8 mouse cellular contexts compared by ENCODE assay signal in genomic region chr4:43030352-43030751, GRCm38 (mm10). TPM values are rescaled to one million over a fixed set of nuclear protein-coding genes. Genes with fewer than 3 reads are reported as not detected.
DNase-seq lines count a peak whose midpoint lies in the region; ATAC-seq and TF ChIP-seq lines count a peak whose summit lies in the region.
"Had no signal": no experiment of that assay in that cellular context is flagged by ENCODE, and none has a peak within 500 bp of the region (broad histone marks: within the 10 kb centered on the region; RNA-seq: fewer than 3 reads in every experiment).

No protein-coding gene starts in this region.

- peak overlapping the region; percentile 90 for H3K9ac ChIP-seq in neural tube, embryonic 11.5 days (ENCODE audit: low read length)
- H3K9ac ChIP-seq in forebrain, embryonic 11.5 days (ENCODE audit: low read length): peak overlapping the region; percentile 93
- peak overlapping the region; percentile 90 for H3K9ac ChIP-seq in limb, embryonic 14.5 days (ENCODE audit: low read depth, low read length, severe bottlenecking)
- H3K9ac ChIP-seq in stomach, embryonic 16.5 days (ENCODE audit: low read length): peak overlapping the region; percentile 96

- peak overlapping the region; percentile 77 for H3K4me3 ChIP-seq in neural tube, embryonic 11.5 days (ENCODE audit: low read depth, low read length)
- H3K4me3 ChIP-seq in forebrain, embryonic 11.5 days (ENCODE audit: low read depth, low read length): peak overlapping the region; percentile 74
- peak overlapping the region; percentile 79 for H3K4me3 ChIP-seq in limb, embryonic 14.5 days (replicated peaks; ENCODE audit: low read length)
- peak overlapping the region; percentile 81 for H3K4me3 ChIP-seq in stomach, embryonic 16.5 days (replicated peaks; ENCODE audit: low read length)

- no peaks in the 10 kb centered on the region for H3K27me3 ChIP-seq in neural tube, embryonic 11.5 days (ENCODE audit: control insufficient read depth, insufficient read depth, low read length)
- H3K27me3 ChIP-seq in forebrain, embryonic 11.5 days (ENCODE audit: control insufficient read depth, insufficient read depth, low read length): no peaks in the 10 kb centered on the region
- H3K27me3 ChIP-seq in limb, embryonic 14.5 days (ENCODE audit: control insufficient read depth, insufficient read depth, low read length): no peaks in the 10 kb centered on the region
- H3K27me3 ChIP-seq in stomach, embryonic 16.5 days (ENCODE audit: control insufficient read depth, insufficient read depth, low read length): no peaks in the 10 kb centered on the region

- H3K27ac ChIP-seq in neural tube, embryonic 11.5 days (ENCODE audit: low read depth, low read length): no peak overlapping the region
- no peak overlapping the region for H3K27ac ChIP-seq in forebrain, embryonic 11.5 days (ENCODE audit: low read depth, low read length)
- H3K27ac ChIP-seq in limb, embryonic 14.5 days (replicated peaks; ENCODE audit: low read depth, low read length): peak overlapping the region; percentile 85; the same call in 1 of the 2 replicates
- peak overlapping the region; percentile 87; the same call in 1 of the 2 replicates for H3K27ac ChIP-seq in stomach, embryonic 16.5 days (ENCODE audit: low read length)

- no peak for TF ChIP-seq POLR2A in limb, embryonic 14.5 days (IDR thresholded peaks at IDR 0.05; ENCODE audit: borderline replicate concordance, extremely low read depth, insufficient read depth, insufficient read length)

- H3K4me1 ChIP-seq in neural tube, embryonic 11.5 days (ENCODE audit: control insufficient read depth, insufficient read depth, low read length): peaks cover 10% of the 10 kb centered on the region
- peaks cover 8% of the 10 kb centered on the region; the same call in 1 of the 2 replicates for H3K4me1 ChIP-seq in forebrain, embryonic 11.5 days (replicated peaks; ENCODE audit: control insufficient read depth, insufficient read depth, low read length)
- H3K4me1 ChIP-seq in limb, embryonic 14.5 days (ENCODE audit: control insufficient read depth, insufficient read depth, low read length): peaks cover 10% of the 10 kb centered on the region; the same call in 1 of the 2 replicates
- peaks cover 13% of the 10 kb centered on the region for H3K4me1 ChIP-seq in stomach, embryonic 16.5 days (ENCODE audit: control insufficient read depth, insufficient read depth, low read length)

- 82% methylated on average over 9 of the region's 9 CpGs for WGBS in neural tube, embryonic 11.5 days
- WGBS in forebrain, embryonic 11.5 days: 85% methylated on average over 9 of the region's 9 CpGs
- WGBS in limb, embryonic 14.5 days: 75% methylated on average over 9 of the region's 9 CpGs
- 70% methylated on average over 9 of the region's 9 CpGs for WGBS in stomach, embryonic 16.5 days

- ATAC-seq in neural tube, embryonic 11.5 days (ENCODE audit: insufficient read depth, low FRiP score, low TSS enrichment): no peak
- ATAC-seq in forebrain, embryonic 11.5 days (replicated peaks; ENCODE audit: low FRiP score): no peak
- ATAC-seq in limb, embryonic 14.5 days (ENCODE audit: low FRiP score, low read depth): no peak
- no peak for ATAC-seq in stomach, embryonic 16.5 days (ENCODE audit: insufficient read depth, low FRiP score)

- peaks cover 19% of the 10 kb centered on the region for H3K36me3 ChIP-seq in neural tube, embryonic 11.5 days (ENCODE audit: control insufficient read depth, insufficient read depth, low read length)
- H3K36me3 ChIP-seq in forebrain, embryonic 11.5 days (ENCODE audit: control insufficient read depth, insufficient read depth, low read length): peaks cover 11% of the 10 kb centered on the region
- peaks cover 57% of the 10 kb centered on the region for H3K36me3 ChIP-seq in limb, embryonic 14.5 days (ENCODE audit: control insufficient read depth, insufficient read depth, low read length)
- H3K36me3 ChIP-seq in stomach, embryonic 16.5 days (ENCODE audit: control insufficient read depth, insufficient read depth, low read length): peaks cover 27% of the 10 kb centered on the region

- peak overlapping the region; percentile 81 for H3K4me2 ChIP-seq in neural tube, embryonic 11.5 days (ENCODE audit: low read depth)
- H3K4me2 ChIP-seq in forebrain, embryonic 11.5 days (ENCODE audit: low read depth, low read length, severe bottlenecking): peak overlapping the region; percentile 80
- H3K4me2 ChIP-seq in limb, embryonic 14.5 days (replicated peaks; ENCODE audit: low read depth, low read length, severe bottlenecking): peak overlapping the region; percentile 78
- H3K4me2 ChIP-seq in stomach, embryonic 16.5 days (ENCODE audit: low read depth, low read length): peak overlapping the region; percentile 84

- no peak for DNase-seq in neural tube, embryonic 11.5 days (ENCODE audit: low spot score)
- DNase-seq in neural tube, embryonic 10.5 days (ENCODE audit: extremely low spot score, low spot score): no peak
- no peak for DNase-seq in forebrain, embryonic 11.5 days (ENCODE audit: low spot score)
- no peak for DNase-seq in limb, embryonic 14.5 days (ENCODE audit: low spot score)
- no peak for DNase-seq in frontal cortex, adult 2 months (ENCODE audit: extremely low spot score in 1 of 2, low spot score in 1 of 2)
- DNase-seq in kidney, postnatal 25 days: no peak
- DNase-seq: lung, postnatal 14 days had no signal

- H3K9me3 ChIP-seq in neural tube, embryonic 11.5 days (ENCODE audit: control insufficient read depth, low read length): no peaks in the 10 kb centered on the region
- no peaks in the 10 kb centered on the region for H3K9me3 ChIP-seq in forebrain, embryonic 11.5 days (ENCODE audit: control insufficient read depth, low read length)
- no peaks in the 10 kb centered on the region for H3K9me3 ChIP-seq in limb, embryonic 14.5 days (ENCODE audit: control insufficient read depth, low read length)
- no peaks in the 10 kb centered on the region for H3K9me3 ChIP-seq in stomach, embryonic 16.5 days (replicated peaks; ENCODE audit: control insufficient read depth, low read length)

RNA-seq across cellular contexts. Expression of gene Stoml2, which starts 1.2 kb away (rescaled TPM):
- polyA plus RNA-seq in neural tube, embryonic 11.5 days (2014; fragmentation: Nextera tagmentation; extraction: Ambion mirVana): 360 and 370 TPM in 2 replicates
- 378 and 409 TPM in 2 replicates for polyA plus RNA-seq in forebrain, embryonic 11.5 days (2014; fragmentation: Nextera tagmentation; extraction: Ambion mirVana)
- polyA plus RNA-seq in limb, embryonic 14.5 days (2012; rRNA removed): 156 and 171 TPM in 2 replicates
- polyA plus RNA-seq in limb, embryonic 14.5 days (2014; fragmentation: Nextera tagmentation; extraction: Ambion mirVana): 316 and 318 TPM in 2 replicates
- 263 and 272 TPM in 2 replicates for polyA plus RNA-seq in stomach, embryonic 16.5 days (2015; fragmentation: Nextera tagmentation; extraction: Ambion mirVana)
- polyA plus RNA-seq in frontal cortex, adult 2 months (2012; rRNA removed): 106 and 107 TPM in 2 replicates

RNA-seq across cellular contexts. Expression of gene Pigo, which starts 4.7 kb away (rescaled TPM):
- polyA plus RNA-seq in neural tube, embryonic 11.5 days (2014; fragmentation: Nextera tagmentation; extraction: Ambion mirVana): 20.4 and 23.1 TPM in 2 replicates
- 25.8 and 26.1 TPM in 2 replicates for polyA plus RNA-seq in forebrain, embryonic 11.5 days (2014; fragmentation: Nextera tagmentation; extraction: Ambion mirVana)
- 33.4 and 44.3 TPM in 2 replicates for polyA plus RNA-seq in limb, embryonic 14.5 days (2012; rRNA removed)
- polyA plus RNA-seq in limb, embryonic 14.5 days (2014; fragmentation: Nextera tagmentation; extraction: Ambion mirVana): 17.6 and 22.1 TPM in 2 replicates
- 22.9 and 24.7 TPM in 2 replicates for polyA plus RNA-seq in stomach, embryonic 16.5 days (2015; fragmentation: Nextera tagmentation; extraction: Ambion mirVana)
- 20.7 and 23.0 TPM in 2 replicates for polyA plus RNA-seq in frontal cortex, adult 2 months (2012; rRNA removed)

RNA-seq across cellular contexts. Expression of gene Fam214b, which starts 15.7 kb away (rescaled TPM):
- polyA plus RNA-seq in neural tube, embryonic 11.5 days (2014; fragmentation: Nextera tagmentation; extraction: Ambion mirVana): 18.1 and 19.0 TPM in 2 replicates
- polyA plus RNA-seq in forebrain, embryonic 11.5 days (2014; fragmentation: Nextera tagmentation; extraction: Ambion mirVana): 28.1 and 28.9 TPM in 2 replicates
- polyA plus RNA-seq in limb, embryonic 14.5 days (2012; rRNA removed): 22.1 and 24.1 TPM in 2 replicates
- polyA plus RNA-seq in limb, embryonic 14.5 days (2014; fragmentation: Nextera tagmentation; extraction: Ambion mirVana): 9.5 and 11.6 TPM in 2 replicates
- polyA plus RNA-seq in stomach, embryonic 16.5 days (2015; fragmentation: Nextera tagmentation; extraction: Ambion mirVana): 12.9 and 13.5 TPM in 2 replicates
- polyA plus RNA-seq in frontal cortex, adult 2 months (2012; rRNA removed): 31.7 and 37.3 TPM in 2 replicates

RNA-seq across cellular contexts. Expression of gene Fancg, which starts 20.0 kb away (rescaled TPM):
- polyA plus RNA-seq in neural tube, embryonic 11.5 days (2014; fragmentation: Nextera tagmentation; extraction: Ambion mirVana): 17.3 and 19.3 TPM in 2 replicates
- polyA plus RNA-seq in forebrain, embryonic 11.5 days (2014; fragmentation: Nextera tagmentation; extraction: Ambion mirVana): 24.6 and 24.7 TPM in 2 replicates
- polyA plus RNA-seq in limb, embryonic 14.5 days (2012; rRNA removed): 31.3 and 33.6 TPM in 2 replicates
- polyA plus RNA-seq in limb, embryonic 14.5 days (2014; fragmentation: Nextera tagmentation; extraction: Ambion mirVana): 20.1 and 20.4 TPM in 2 replicates
- polyA plus RNA-seq in stomach, embryonic 16.5 days (2015; fragmentation: Nextera tagmentation; extraction: Ambion mirVana): 16.5 and 17.5 TPM in 2 replicates
- 19.7 and 23.2 TPM in 2 replicates for polyA plus RNA-seq in frontal cortex, adult 2 months (2012; rRNA removed)

RNA-seq across cellular contexts. Expression of gene Unc13b, which starts 28.4 kb away (rescaled TPM):
- polyA plus RNA-seq in neural tube, embryonic 11.5 days (2014; fragmentation: Nextera tagmentation; extraction: Ambion mirVana): 16.1 and 18.9 TPM in 2 replicates
- 22.9 and 23.0 TPM in 2 replicates for polyA plus RNA-seq in forebrain, embryonic 11.5 days (2014; fragmentation: Nextera tagmentation; extraction: Ambion mirVana)
- 6.7 and 7.2 TPM in 2 replicates for polyA plus RNA-seq in limb, embryonic 14.5 days (2012; rRNA removed)
- 2.4 and 2.5 TPM in 2 replicates for polyA plus RNA-seq in limb, embryonic 14.5 days (2014; fragmentation: Nextera tagmentation; extraction: Ambion mirVana)
- 7.4 and 8.3 TPM in 2 replicates for polyA plus RNA-seq in stomach, embryonic 16.5 days (2015; fragmentation: Nextera tagmentation; extraction: Ambion mirVana)
- polyA plus RNA-seq in frontal cortex, adult 2 months (2012; rRNA removed): 45.8 and 54.2 TPM in 2 replicates

Comparison
In these comparisons a context has a peak if more than half of its experiments do, and no peak if none do; other contexts are left out.
1. H3K27ac ChIP-seq: peak in limb, embryonic 14.5 days (single experiment) and stomach, embryonic 16.5 days (single experiment); none in neural tube, embryonic 11.5 days (single experiment) and forebrain, embryonic 11.5 days (single experiment).
2. Peak in every context shown above with its lines, with median percentiles within 50 percentile points of each other: H3K4me2 ChIP-seq, H3K4me3 ChIP-seq and H3K9ac ChIP-seq.